Mouse (Mus musculus) liver, adult 2 months (tissue): ENCODE data around the gene B3gnt3. TPM values are rescaled to one million over a fixed set of nuclear protein-coding genes. Genes with fewer than 3 reads are reported as not detected.

Experiments used
- DNase-seq: peaks from one replicate; pipeline ENCODE4 v3.0.0-alpha.2; 2011; ENCODE audit warnings: low read depth, low spot score; ENCODE audit errors: extremely low read depth
- H3K27ac ChIP-seq: fragments of 200-500 bp; replicated peaks from 2 replicates; pipeline ENCODE4 v1.5.1; 2012; ENCODE audit warnings: low read depth, mild to moderate bottlenecking, control low read depth, inconsistent platforms, low read length; ENCODE audit not compliant: insufficient read depth
- H3K27me3 ChIP-seq: fragments of 200-500 bp; 2 replicates; pipeline ENCODE4 v1.6.1; 2012; ENCODE audit warnings: mild to moderate bottlenecking, moderate library complexity, low read length, inconsistent platforms; ENCODE audit not compliant: control insufficient read depth, insufficient read depth
- H3K36me3 ChIP-seq: fragments of 200-500 bp; 2 replicates; pipeline ENCODE4 v1.6.1; 2012; ENCODE audit warnings: low read length, inconsistent platforms; ENCODE audit not compliant: control insufficient read depth, insufficient read depth
- H3K4me1 ChIP-seq: fragments of 200-500 bp; 2 replicates; pipeline ENCODE4 v1.6.1; 2011; ENCODE audit warnings: low read length; ENCODE audit not compliant: control insufficient read depth, insufficient read depth
- H3K4me3 ChIP-seq: fragments of 200-500 bp; 2 replicates; pipeline ENCODE4 v1.5.1; 2011; ENCODE audit warnings: low read depth, mild to moderate bottlenecking, control low read depth, low read length, moderate library complexity; ENCODE audit not compliant: insufficient read depth
- H3K79me2 ChIP-seq: fragments of 200-500 bp; 2 replicates; pipeline ENCODE4 v1.6.1; 2012; ENCODE audit warnings: inconsistent platforms, mild to moderate bottlenecking, low read length, moderate library complexity; ENCODE audit not compliant: control insufficient read depth, insufficient read depth
- H3K9ac ChIP-seq: fragments of 200-500 bp; 2 replicates; pipeline ENCODE4 v1.6.1; 2012; ENCODE audit warnings: low read depth, mild to moderate bottlenecking, control low read depth, inconsistent platforms, low read length
- CTCF ChIP-seq: fragments of 200-500 bp; IDR thresholded peaks from 2 replicates; pipeline ENCODE4 v1.5.1; 2011; ENCODE audit warnings: low read depth, low read length, control low read depth
- POLR2A ChIP-seq: fragments of 200-500 bp; IDR thresholded peaks from 2 replicates; pipeline ENCODE4 v1.6.1; 2011; ENCODE audit warnings: low read length, control low read depth; ENCODE audit not compliant: insufficient read depth; ENCODE audit errors: extremely low read depth
- WGBS: fragments of 180-500 bp; shearing (Covaris S2); methylation state at CpG from one replicate; pipeline ENCODE4 v1.1.7; 2018; 5-methylcytosine and 5-hydroxymethylcytosine counted together
- polyA plus RNA-seq: library from polyadenylated mRNA; depleted of rRNA; stranded (reverse); fragments of >200 nt; gene quantifications from 2 replicates; pipeline ENCODE4 v1.2.3, GENCODE M21; 2012; rRNA removed
- total RNA-seq: library from RNA; depleted of rRNA; stranded (reverse); fragments of >200 nt; gene quantifications from 2 replicates; pipeline ENCODE4 v1.2.3, GENCODE M21; 2014; rRNA removed

B3gnt3 gene
- total and polyA plus RNA-seq, 2 experiments: 0.92 to 2.6 TPM

DNA sequence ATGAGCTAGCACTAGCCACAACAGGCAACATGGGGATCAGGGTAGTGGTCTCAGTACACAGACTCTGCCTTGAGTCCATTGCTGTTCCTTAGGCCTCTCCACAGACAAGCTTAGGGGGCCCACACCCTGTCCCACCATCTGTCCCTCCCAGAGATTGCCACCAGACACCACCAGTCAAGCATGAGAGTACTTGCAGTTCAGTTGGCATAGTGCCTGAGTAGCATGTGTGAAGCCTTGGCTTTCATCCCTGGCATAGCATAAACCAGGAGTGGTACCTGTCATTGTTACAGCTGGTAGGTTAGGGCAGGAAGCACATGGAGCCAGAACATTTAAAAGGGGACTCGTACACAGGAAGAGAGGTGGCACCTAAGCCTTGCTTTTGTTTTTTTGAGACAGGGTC is 41.8 kb downstream of the B3gnt3 start:
- no peak for DNase-seq
- TF ChIP-seq CTCF: no peak
- TF ChIP-seq POLR2A: no peak
- H3K9ac ChIP-seq: no peak overlapping the region
- H3K4me3 ChIP-seq: no peak overlapping the region
- no peak overlapping the region for H3K27ac ChIP-seq
- WGBS: 63% methylated on average over 1 of the region's 1 CpGs
- peaks cover 4% of the 10 kb centered on the region for H3K4me1 ChIP-seq
- H3K36me3 ChIP-seq: no peaks in the 10 kb centered on the region
- H3K79me2 ChIP-seq: no peaks in the 10 kb centered on the region
- H3K27me3 ChIP-seq: peaks cover 7% of the 10 kb centered on the region; the same call in 1 of the 2 replicates

- no peaks in the 10 kb centered on the region for H3K79me2 ChIP-seq
- no peak overlapping the region for H3K9ac ChIP-seq
- peaks cover 7% of the 10 kb centered on the region; the same call in 1 of the 2 replicates for H3K27me3 ChIP-seq
- no peak overlapping the region for H3K4me3 ChIP-seq
- no peak for DNase-seq
- H3K27ac ChIP-seq: no peak overlapping the region
- no peaks in the 10 kb centered on the region for H3K36me3 ChIP-seq
- H3K4me1 ChIP-seq: peaks cover 4% of the 10 kb centered on the region
- no peak for TF ChIP-seq POLR2A
- 20% methylated on average over 17 of the region's 17 CpGs for WGBS
These were observed 43.0 kb downstream of the B3gnt3 start for GRCm38 (mm10) chr8:71658515-71659049.

DNA sequence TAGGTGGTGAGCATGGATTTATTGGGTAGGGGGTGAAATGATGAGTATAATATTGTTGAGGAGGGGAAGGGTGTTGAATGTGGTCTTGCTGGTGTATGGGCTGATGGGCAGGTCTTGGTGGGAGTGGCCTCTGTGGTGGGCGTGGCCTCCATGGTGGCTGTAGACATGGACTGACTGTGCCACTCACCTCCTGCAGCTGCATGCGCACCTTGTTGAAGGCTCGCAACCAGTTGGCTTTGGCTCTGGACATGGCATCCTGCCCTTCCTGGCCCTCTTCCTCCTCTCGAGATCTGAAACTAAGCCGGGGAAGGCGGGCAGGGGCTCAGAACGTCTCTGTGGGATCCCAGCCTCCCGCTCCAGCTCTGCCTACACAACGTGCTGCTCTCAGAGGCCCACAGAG is 43.8 kb downstream of the B3gnt3 start:
- peaks cover 7% of the 10 kb centered on the region; the same call in 1 of the 2 replicates for H3K27me3 ChIP-seq
- H3K9ac ChIP-seq: no peak overlapping the region
- H3K79me2 ChIP-seq: no peaks in the 10 kb centered on the region
- H3K27ac ChIP-seq: no peak overlapping the region
- no peaks in the 10 kb centered on the region for H3K36me3 ChIP-seq
- H3K4me3 ChIP-seq: no peak overlapping the region
- no peak for DNase-seq
- 33% methylated on average over 9 of the region's 9 CpGs for WGBS
- peaks cover 4% of the 10 kb centered on the region for H3K4me1 ChIP-seq
- TF ChIP-seq CTCF (no peak), POLR2A (no peak)

- Histone ChIP-seq H3K79me2 (no peaks in the 10 kb centered on the region), H3K4me3 (no peak overlapping the region), H3K36me3 (no peaks in the 10 kb centered on the region), H3K9ac (no peak overlapping the region), H3K27me3 (peaks cover 7% of the 10 kb centered on the region; the same call in 1 of the 2 replicates), H3K4me1 (peaks cover 4% of the 10 kb centered on the region), H3K27ac (no peak overlapping the region)
- WGBS: 4% methylated on average over 24 of the region's 24 CpGs
- no peak for DNase-seq
- TF ChIP-seq POLR2A: no peak
- no peak for TF ChIP-seq CTCF
These were observed 47.0 kb downstream of the B3gnt3 start for GRCm38 (mm10) chr8:71654600-71654999.

DNA sequence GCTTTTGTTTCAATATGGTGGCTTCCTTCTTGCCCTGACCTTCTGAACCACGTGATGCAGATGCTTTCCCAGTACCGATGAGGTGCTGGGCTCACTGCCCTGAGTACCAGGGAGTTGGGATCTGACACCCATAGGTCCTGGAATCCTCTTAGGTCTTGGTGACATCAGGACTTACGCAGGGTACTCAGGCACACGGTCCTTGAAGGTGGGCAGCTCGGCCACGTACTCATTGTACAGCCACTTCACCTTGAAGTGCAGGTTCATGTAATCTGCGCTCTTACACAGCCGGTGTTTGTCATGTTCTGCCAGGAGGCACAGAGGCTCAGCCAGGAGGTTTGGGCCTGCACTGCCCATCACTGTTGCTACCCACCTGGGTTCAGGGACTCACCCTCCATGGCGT is 56.1 kb downstream of the B3gnt3 start:
- H3K4me1 ChIP-seq: no peaks in the 10 kb centered on the region
- no peak overlapping the region for H3K9ac ChIP-seq
- no peaks in the 10 kb centered on the region for H3K79me2 ChIP-seq
- no peak for DNase-seq
- H3K36me3 ChIP-seq: no peaks in the 10 kb centered on the region
- no peak overlapping the region for H3K27ac ChIP-seq
- TF ChIP-seq POLR2A (no peak), CTCF (no peak)
- no peak overlapping the region for H3K4me3 ChIP-seq
- no peaks in the 10 kb centered on the region for H3K27me3 ChIP-seq
- WGBS: 85% methylated on average over 9 of the region's 9 CpGs

Other genes with a start within 250 kb of the B3gnt3 start
- 3.1 and 5.0 TPM in 2 replicates for gene Abhd8, start 238.1 kb downstream of the B3gnt3 start, total RNA-seq
- 6.7 and 11.7 TPM in 2 replicates for gene Abhd8, start 238.1 kb downstream of the B3gnt3 start, polyA plus RNA-seq
- gene Mrpl34, start 236.8 kb downstream of the B3gnt3 start, total RNA-seq: 35.1 and 48.2 TPM in 2 replicates
- 104 and 123 TPM in 2 replicates for gene Mrpl34, start 236.8 kb downstream of the B3gnt3 start, polyA plus RNA-seq
- gene Dda1, start 232.6 kb downstream of the B3gnt3 start, total RNA-seq: 7.7 and 8.3 TPM in 2 replicates
- 32.5 and 34.1 TPM in 2 replicates for gene Dda1, start 232.6 kb downstream of the B3gnt3 start, polyA plus RNA-seq
- gene Ano8, start 215.8 kb downstream of the B3gnt3 start, total RNA-seq: 2.3 and 3.8 TPM in 2 replicates
- 3.7 and 5.2 TPM in 2 replicates for gene Ano8, start 215.8 kb downstream of the B3gnt3 start, polyA plus RNA-seq
- 11.6 and 12.7 TPM in 2 replicates for gene Gtpbp3, start 213.7 kb downstream of the B3gnt3 start, total RNA-seq
- 12.9 and 15.5 TPM in 2 replicates for gene Gtpbp3, start 213.7 kb downstream of the B3gnt3 start, polyA plus RNA-seq
- gene Plvap, start 190.0 kb downstream of the B3gnt3 start, total RNA-seq: 15.3 and 22.8 TPM in 2 replicates
- gene Plvap, start 190.0 kb downstream of the B3gnt3 start, polyA plus RNA-seq: 128 and 132 TPM in 2 replicates
- gene Ccdc194, start 176.1 kb downstream of the B3gnt3 start, total RNA-seq: not detected in 2 replicates
- 0.05 TPM in 1 of 2 replicates, not detected in the other for gene Ccdc194, start 176.1 kb downstream of the B3gnt3 start, polyA plus RNA-seq
- 603 and 678 TPM in 2 replicates for gene Bst2, start 164.3 kb downstream of the B3gnt3 start, total RNA-seq
- gene Bst2, start 164.3 kb downstream of the B3gnt3 start, polyA plus RNA-seq: 798 and 871 TPM in 2 replicates
- gene Mvb12a, start 158.9 kb downstream of the B3gnt3 start, total RNA-seq: 98.9 and 105 TPM in 2 replicates
- 164 and 165 TPM in 2 replicates for gene Mvb12a, start 158.9 kb downstream of the B3gnt3 start, polyA plus RNA-seq
- 0.46 and 0.47 TPM in 2 replicates for gene Tmem221, start 142.9 kb downstream of the B3gnt3 start, total RNA-seq
- 0.14 and 0.55 TPM in 2 replicates for gene Tmem221, start 142.9 kb downstream of the B3gnt3 start, polyA plus RNA-seq
- not detected in 2 replicates for gene Nxnl1, start 135.2 kb downstream of the B3gnt3 start, total RNA-seq
- gene Nxnl1, start 135.2 kb downstream of the B3gnt3 start, polyA plus RNA-seq: not detected in 2 replicates
- 6.8 and 7.2 TPM in 2 replicates for gene Slc27a1, start 132.9 kb downstream of the B3gnt3 start, total RNA-seq
- 12.5 and 15.7 TPM in 2 replicates for gene Slc27a1, start 132.9 kb downstream of the B3gnt3 start, polyA plus RNA-seq
- gene Pgls, start 109.6 kb downstream of the B3gnt3 start, total RNA-seq: 111 and 113 TPM in 2 replicates
- 119 and 124 TPM in 2 replicates for gene Pgls, start 109.6 kb downstream of the B3gnt3 start, polyA plus RNA-seq
- 0.92 and 1.3 TPM in 2 replicates for gene Fam129c, start 104.1 kb downstream of the B3gnt3 start, total RNA-seq
- gene Fam129c, start 104.1 kb downstream of the B3gnt3 start, polyA plus RNA-seq: 0.73 and 2.1 TPM in 2 replicates
- 43.2 and 55.0 TPM in 2 replicates for gene Colgalt1, start 90.8 kb downstream of the B3gnt3 start, total RNA-seq
- gene Colgalt1, start 90.8 kb downstream of the B3gnt3 start, polyA plus RNA-seq: 65.3 and 77.3 TPM in 2 replicates
- 0.09 and 0.20 TPM in 2 replicates for gene Unc13a, start 30.0 kb downstream of the B3gnt3 start, total RNA-seq
- 0.15 and 0.72 TPM in 2 replicates for gene Unc13a, start 30.0 kb downstream of the B3gnt3 start, polyA plus RNA-seq
- 4.0 and 4.6 TPM in 2 replicates for gene Jak3, start 25.5 kb downstream of the B3gnt3 start, total RNA-seq
- 5.7 and 7.9 TPM in 2 replicates for gene Jak3, start 25.5 kb downstream of the B3gnt3 start, polyA plus RNA-seq
- gene Insl3, start 12.6 kb downstream of the B3gnt3 start, total RNA-seq: 0.74 and 1.1 TPM in 2 replicates
- 4.9 and 8.2 TPM in 2 replicates for gene Insl3, start 12.6 kb downstream of the B3gnt3 start, polyA plus RNA-seq
- 0.18 and 0.87 TPM in 2 replicates for gene Fcho1, start 23.9 kb upstream of the B3gnt3 start, total RNA-seq
- 0.44 and 2.8 TPM in 2 replicates for gene Fcho1, start 23.9 kb upstream of the B3gnt3 start, polyA plus RNA-seq
- 3.1 and 3.3 TPM in 2 replicates for gene Zfp709, start 180.2 kb upstream of the B3gnt3 start, total RNA-seq
- 0.18 and 0.46 TPM in 2 replicates for gene Zfp709, start 180.2 kb upstream of the B3gnt3 start, polyA plus RNA-seq
- gene Zfp882, start 206.8 kb upstream of the B3gnt3 start, total RNA-seq: 3.4 and 3.9 TPM in 2 replicates
- 0.16 and 0.76 TPM in 2 replicates for gene Zfp882, start 206.8 kb upstream of the B3gnt3 start, polyA plus RNA-seq
- gene Zfp617, start 206.8 kb upstream of the B3gnt3 start, total RNA-seq: 12.7 and 16.9 TPM in 2 replicates
- 1.7 and 2.0 TPM in 2 replicates for gene Zfp617, start 206.8 kb upstream of the B3gnt3 start, polyA plus RNA-seq
- gene Zfp961, start 249.2 kb upstream of the B3gnt3 start, total RNA-seq: 5.8 and 7.5 TPM in 2 replicates
- gene Zfp961, start 249.2 kb upstream of the B3gnt3 start, polyA plus RNA-seq: 2.7 and 3.8 TPM in 2 replicates